Mouse (Mus musculus) ES-E14 (cell line): ENCODE measurements around the gene Zbtb43. TPM values are rescaled to one million over a fixed set of nuclear protein-coding genes. Genes with fewer than 3 reads are reported as not detected.

ENCODE experiments used
- DNase-seq: peaks from one replicate; pipeline ENCODE4 v3.0.0-alpha.2; 2013; ENCODE audit warnings: low read depth, low spot score
- H3K27ac ChIP-seq: 2 replicates; pipeline ENCODE4 v1.5.1; 2012; ENCODE audit warnings: low read depth, mild to moderate bottlenecking, low read length, moderate library complexity, mixed read lengths; ENCODE audit not compliant: poor library complexity, insufficient read depth, severe bottlenecking
- H3K36me3 ChIP-seq: 2 replicates; pipeline ENCODE4 v1.6.1; 2012; ENCODE audit warnings: mild to moderate bottlenecking, low read length, moderate library complexity, mixed read lengths; ENCODE audit not compliant: control insufficient read depth, poor library complexity, insufficient read depth, severe bottlenecking
- H3K4me1 ChIP-seq, 2 experiments: fragments of 150-350 bp in 1 of 2; sonication (generic) in 1 of 2; 2 replicates each; pipeline ENCODE4 v1.6.1; 2012; ENCODE audit warnings: low read length in 2 of 2, mild to moderate bottlenecking in 1 of 2, mixed read lengths in 1 of 2; ENCODE audit not compliant: control insufficient read depth in 2 of 2, insufficient read depth in 2 of 2, poor library complexity in 1 of 2
- H3K4me3 ChIP-seq, 2 experiments: fragments of 150-350 bp in 1 of 2; sonication (generic) in 1 of 2; 2 replicates each; pipeline ENCODE4 v1.5.1; 2012; ENCODE audit warnings: low read length in 2 of 2, low read depth in 1 of 2, mild to moderate bottlenecking in 1 of 2, mixed read lengths in 1 of 2; ENCODE audit not compliant: insufficient read depth in 1 of 2, poor library complexity in 1 of 2, severe bottlenecking in 1 of 2
- H3K9ac ChIP-seq: 2 replicates; pipeline ENCODE4 v1.6.1; 2012; ENCODE audit warnings: low read depth, mild to moderate bottlenecking, low read length, mixed read lengths; ENCODE audit not compliant: poor library complexity, insufficient read depth, severe bottlenecking
- H3K9me3 ChIP-seq: fragments of 150-350 bp; sonication (generic); 2 replicates; pipeline ENCODE4 v1.6.1; 2012; ENCODE audit warnings: low read depth, mild to moderate bottlenecking, low read length; ENCODE audit not compliant: control insufficient read depth, insufficient read depth
- CHD2 ChIP-seq: IDR thresholded peaks from 2 replicates; pipeline ENCODE4 v1.6.1; 2014; ENCODE audit warnings: mild to moderate bottlenecking, low read depth, low read length, inconsistent platforms
- HCFC1 ChIP-seq: IDR thresholded peaks from 2 replicates; pipeline ENCODE4 v1.6.1; 2012; ENCODE audit warnings: low read length, inconsistent platforms, borderline replicate concordance; ENCODE audit not compliant: insufficient read depth
- MAFK ChIP-seq: IDR thresholded peaks from 2 replicates; pipeline ENCODE4 v1.6.1; 2014; ENCODE audit warnings: mild to moderate bottlenecking, low read depth, low read length, inconsistent platforms; ENCODE audit not compliant: insufficient read depth
- ZC3H11A ChIP-seq: IDR thresholded peaks from 2 replicates; pipeline ENCODE4 v1.6.1; 2012; ENCODE audit warnings: low read depth, mild to moderate bottlenecking, inconsistent platforms, low read length, borderline replicate concordance
- ZNF384 ChIP-seq: IDR thresholded peaks from 2 replicates; pipeline ENCODE4 v1.6.1; 2012; ENCODE audit warnings: low read depth, low read length, inconsistent platforms
- in situ Hi-C, 2 experiments: fragments of 600-800 bp; cut with MboI; formaldehyde crosslinking; loops; one replicate each; pipeline ENCODE4 v1.15.1; 2025; ENCODE audit warnings: low sequenced_read_pairs in 2 of 2, inconsistent platforms in 1 of 2; ENCODE audit not compliant: unreplicated experiment in 2 of 2
- total RNA-seq: library from RNA; depleted of rRNA; stranded (reverse); fragments of 300-350 nt; gene quantifications from 2 replicates; pipeline ENCODE4 v1.2.3, GENCODE M21; 2012

The Zbtb43 gene
- total RNA-seq, 1 experiment = 31.3 TPM

- H3K27ac ChIP-seq = no peak overlapping the region
- peaks cover 22% of the 10 kb centered on the region for H3K36me3 ChIP-seq
- in situ Hi-C loops = no loop called here
- TF ChIP-seq CHD2 (no peak), HCFC1 (no peak), ZC3H11A (no peak), ZNF384 (no peak), MAFK (no peak)
- no peak overlapping the region for H3K4me3 ChIP-seq
- H3K9ac ChIP-seq = no peak overlapping the region
- no peak for DNase-seq
- peaks cover 31 to 36% of the 10 kb centered on the region in 2 experiments for H3K4me1 ChIP-seq
- no peaks in the 10 kb centered on the region for H3K9me3 ChIP-seq
Measured at GRCm38 (mm10) chr2:33446796-33447195, 21.6 kb downstream of the Zbtb43 start.

- Histone ChIP-seq H3K36me3 (peaks cover 13% of the 10 kb centered on the region), H3K27ac (peak overlapping the region; percentile 67; the same call in 1 of the 2 replicates), H3K9me3 (no peaks in the 10 kb centered on the region), H3K9ac (no peak overlapping the region), H3K4me1 (peaks cover 31 to 36% of the 10 kb centered on the region in 2 experiments), H3K4me3 (no peak overlapping the region)
- in situ Hi-C loops = no loop called here
- DNase-seq = no peak
- no peak for TF ChIP-seq ZC3H11A
- TF ChIP-seq MAFK = no peak
- TF ChIP-seq ZNF384 = no peak
- TF ChIP-seq CHD2 = no peak
- TF ChIP-seq HCFC1 = no peak
Measured at GRCm38 (mm10) chr2:33445741-33446140, 22.6 kb downstream of the Zbtb43 start.

- peaks cover 24 to 36% of the 10 kb centered on the region in 2 experiments for H3K4me1 ChIP-seq
- TF ChIP-seq HCFC1 = no peak
- peak; percentile 81 for TF ChIP-seq ZNF384
- peaks cover 9% of the 10 kb centered on the region; the same call in 1 of the 2 replicates for H3K36me3 ChIP-seq
- no peaks in the 10 kb centered on the region for H3K9me3 ChIP-seq
- no peak for DNase-seq
- peak overlapping the region; percentile 73; the same call in 1 of the 2 replicates for H3K27ac ChIP-seq
- in situ Hi-C loops = no loop called here
- no peak overlapping the region for H3K4me3 ChIP-seq
- no peak overlapping the region for H3K9ac ChIP-seq
Measured at GRCm38 (mm10) chr2:33444862-33445261, 23.5 kb downstream of the Zbtb43 start.

- Histone ChIP-seq H3K4me3 (no peak overlapping the region), H3K9me3 (no peaks in the 10 kb centered on the region), H3K36me3 (peaks cover 5% of the 10 kb centered on the region; the same call in 1 of the 2 replicates), H3K4me1 (peaks cover 21 to 35% of the 10 kb centered on the region in 2 experiments), H3K27ac (peak overlapping the region; percentile 73; the same call in 1 of the 2 replicates), H3K9ac (no peak overlapping the region; the same call in 1 of the 2 replicates)
- no peak for DNase-seq
- TF ChIP-seq HCFC1 = no peak
- no peak for TF ChIP-seq ZC3H11A
- TF ChIP-seq ZNF384 = no peak
- no peak for TF ChIP-seq MAFK
- no peak for TF ChIP-seq CHD2
- in situ Hi-C loops = no loop called here
Measured at GRCm38 (mm10) chr2:33444358-33444757, 24.0 kb downstream of the Zbtb43 start.

- no peak for DNase-seq
- Histone ChIP-seq H3K36me3 (no peaks in the 10 kb centered on the region), H3K9ac (no peak overlapping the region), H3K9me3 (no peaks in the 10 kb centered on the region), H3K4me3 (no peak overlapping the region), H3K27ac (no peak overlapping the region; the same call in 1 of the 2 replicates), H3K4me1 (peaks cover 25 to 37% of the 10 kb centered on the region in 2 experiments)
- TF ChIP-seq ZC3H11A = no peak
- TF ChIP-seq MAFK = no peak
- TF ChIP-seq ZNF384 = peak; percentile 47; the same call in 1 of the 2 replicates
- in situ Hi-C loops = no loop called here
Measured at GRCm38 (mm10) chr2:33442701-33443100, 25.7 kb downstream of the Zbtb43 start.
